Comparison of ENCODE assay signal across 8 mouse cellular contexts in the genomic region with DNA sequence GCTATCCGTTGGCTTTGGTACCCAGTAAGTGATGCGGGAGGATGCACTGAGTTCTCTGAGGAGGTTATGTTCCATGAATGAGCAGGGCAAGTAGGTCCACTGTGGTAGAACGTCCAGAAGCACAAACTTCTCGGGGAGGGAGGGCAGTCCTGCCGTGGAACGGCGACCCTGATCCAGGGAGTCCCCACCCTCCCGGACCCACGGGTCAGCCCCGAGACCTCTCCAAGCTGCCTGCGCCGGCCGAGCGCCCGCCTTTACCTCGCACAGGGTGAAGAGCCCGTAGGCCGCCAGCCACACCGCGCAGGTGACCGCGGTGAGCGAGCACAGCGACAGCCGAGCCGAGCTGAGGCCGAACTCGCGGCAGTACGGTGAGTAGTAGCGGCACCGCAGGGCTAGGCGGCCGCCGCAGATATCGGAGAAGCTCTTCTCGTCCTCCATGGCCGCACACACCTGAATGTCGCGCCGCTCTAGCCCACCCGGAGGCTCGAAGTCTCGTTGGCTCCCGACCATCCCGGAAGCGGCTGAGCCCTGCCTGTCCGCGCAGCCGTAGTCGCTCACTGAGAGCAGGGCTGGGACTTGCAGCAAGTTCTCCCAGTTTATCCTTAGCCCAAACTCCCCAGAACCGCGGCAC. TPM values are rescaled to one million over a fixed set of nuclear protein-coding genes. Genes with fewer than 3 reads are reported as not detected.
A peak's percentile ranks its signal among the peaks of the same experiment; 100 is the strongest.
DNase-seq lines count a peak whose midpoint lies in the region; ATAC-seq and TF ChIP-seq lines count a peak whose summit lies in the region.

Gene Pigh, minus strand, starts transcription at position 470 of the 631 bp plus-strand sequence.

- H3K36me3 ChIP-seq in heart, embryonic 14.5 days (ENCODE audit: control insufficient read depth, insufficient read depth, low read length) = peaks cover 9% of the 10 kb centered on the region; the same call in 1 of the 2 replicates
- no peaks in the 10 kb centered on the region for H3K36me3 ChIP-seq in liver, embryonic 14.5 days (replicated peaks; ENCODE audit: control insufficient read depth, insufficient read depth, low read depth)
- no peaks in the 10 kb centered on the region for H3K36me3 ChIP-seq in neural tube, embryonic 11.5 days (ENCODE audit: control insufficient read depth, insufficient read depth, low read length)
- no peaks in the 10 kb centered on the region for H3K36me3 ChIP-seq in stomach, postnatal 0 days (ENCODE audit: control insufficient read depth, insufficient read depth, low read length)

- peak within 1 kb of the TSS; percentile 89 for H3K9ac ChIP-seq in heart, embryonic 14.5 days (ENCODE audit: low read length)
- H3K9ac ChIP-seq in liver, embryonic 14.5 days (replicated peaks) = peak within 1 kb of the TSS; percentile 75
- peak within 1 kb of the TSS; percentile 92 for H3K9ac ChIP-seq in neural tube, embryonic 11.5 days (ENCODE audit: low read length)
- peak within 1 kb of the TSS; percentile 85 for H3K9ac ChIP-seq in stomach, postnatal 0 days (ENCODE audit: low read length)

- H3K4me2 ChIP-seq in heart, embryonic 14.5 days (ENCODE audit: low read length) = peak within 1 kb of the TSS; percentile 85
- peak within 1 kb of the TSS; percentile 76 for H3K4me2 ChIP-seq in liver, embryonic 14.5 days (ENCODE audit: low read depth)
- H3K4me2 ChIP-seq in neural tube, embryonic 11.5 days (ENCODE audit: low read depth) = peak within 1 kb of the TSS; percentile 61
- peak within 1 kb of the TSS; percentile 56 for H3K4me2 ChIP-seq in stomach, postnatal 0 days (replicated peaks; ENCODE audit: low read depth)

- DNase-seq in c-Kit-negative CD71-positive TER-119-positive erythroid progenitor cells, embryonic 14.5 days (ENCODE audit: low read depth, low spot score) = peak; percentile 68
- DNase-seq in fibroblast of lung, adult 2 months (ENCODE audit: low read depth) = peak; percentile 54
- peak; percentile 89 to 94 for DNase-seq in kidney, postnatal 25 days
- DNase-seq in liver, embryonic 14.5 days (ENCODE audit: low read depth in 3 of 3, low spot score in 3 of 3) = peak; percentile 75 to 77 (median 75)
- DNase-seq in neural tube, embryonic 11.5 days (ENCODE audit: low spot score) = peak; percentile 91
- peak; percentile 93 for DNase-seq in stomach, postnatal 0 days (ENCODE audit: low spot score)

- peak; percentile 96 for ATAC-seq in CD4-positive, CD25-positive, alpha-beta regulatory T cell, adult 4 months
- peak; percentile 86 for ATAC-seq in heart, embryonic 14.5 days (ENCODE audit: insufficient number of reproducible peaks, insufficient read depth, low FRiP score, low read depth)
- ATAC-seq in liver, embryonic 14.5 days (ENCODE audit: insufficient read depth) = peak; percentile 95
- ATAC-seq in neural tube, embryonic 11.5 days (ENCODE audit: insufficient read depth, low FRiP score, low TSS enrichment) = peak; percentile 93
- ATAC-seq in stomach, postnatal 0 days (ENCODE audit: low FRiP score, low TSS enrichment) = peak; percentile 88

- TF ChIP-seq CTCF in liver, embryonic 14.5 days (IDR thresholded peaks at IDR 0.05; ENCODE audit: low read depth) = no peak
- no peak for TF ChIP-seq CTCF in stomach, postnatal 0 days (IDR thresholded peaks at IDR 0.05; ENCODE audit: low read depth)

- H3K9me3 ChIP-seq in heart, embryonic 14.5 days (ENCODE audit: control insufficient read depth, low read length) = no peaks in the 10 kb centered on the region
- no peaks in the 10 kb centered on the region for H3K9me3 ChIP-seq in liver, embryonic 14.5 days (ENCODE audit: control insufficient read depth, low read length)
- H3K9me3 ChIP-seq in neural tube, embryonic 11.5 days (ENCODE audit: control insufficient read depth, low read length) = no peaks in the 10 kb centered on the region
- no peaks in the 10 kb centered on the region for H3K9me3 ChIP-seq in stomach, postnatal 0 days (ENCODE audit: control insufficient read depth, low read length)

- H3K27me3 ChIP-seq in heart, embryonic 14.5 days (ENCODE audit: control insufficient read depth, insufficient read depth, low read length) = no peaks in the 10 kb centered on the region
- H3K27me3 ChIP-seq in liver, embryonic 14.5 days (ENCODE audit: control insufficient read depth, insufficient read depth, low read length) = no peaks in the 10 kb centered on the region
- H3K27me3 ChIP-seq in neural tube, embryonic 11.5 days (ENCODE audit: control insufficient read depth, insufficient read depth, low read length) = no peaks in the 10 kb centered on the region
- no peaks in the 10 kb centered on the region for H3K27me3 ChIP-seq in stomach, postnatal 0 days (ENCODE audit: control insufficient read depth, insufficient read depth, low read length)

- H3K4me1 ChIP-seq in heart, embryonic 14.5 days (ENCODE audit: control insufficient read depth in 2 of 2, insufficient read depth in 2 of 2, low read length in 2 of 2) = peaks cover 0 to 2% of the 10 kb centered on the region in 2 experiments; a peak in 1 of 4 replicates
- peaks cover 0 to 3% of the 10 kb centered on the region in 2 experiments; a peak in 2 of 4 replicates for H3K4me1 ChIP-seq in liver, embryonic 14.5 days (replicated peaks; ENCODE audit: control insufficient read depth in 2 of 2, insufficient read depth in 2 of 2, low read length in 1 of 2)
- H3K4me1 ChIP-seq in neural tube, embryonic 11.5 days (ENCODE audit: control insufficient read depth, insufficient read depth, low read length) = no peaks in the 10 kb centered on the region
- no peaks in the 10 kb centered on the region for H3K4me1 ChIP-seq in stomach, postnatal 0 days (replicated peaks; ENCODE audit: control insufficient read depth, insufficient read depth)

- H3K27ac ChIP-seq in heart, embryonic 14.5 days (replicated peaks in 1 of 2; ENCODE audit: control insufficient read depth in 1 of 2, insufficient read depth in 1 of 2, low read depth in 2 of 2, low read length in 2 of 2) = no peak within 1 kb of the TSS
- H3K27ac ChIP-seq in liver, embryonic 14.5 days = no peak within 1 kb of the TSS
- H3K27ac ChIP-seq in neural tube, embryonic 11.5 days (ENCODE audit: low read depth, low read length) = no peak within 1 kb of the TSS
- H3K27ac ChIP-seq in stomach, postnatal 0 days (replicated peaks) = peak within 1 kb of the TSS; percentile 81

- peak within 1 kb of the TSS; percentile 91 to 98 for H3K4me3 ChIP-seq in heart, embryonic 14.5 days (ENCODE audit: control insufficient read depth in 1 of 2, insufficient read depth in 1 of 2, low read depth in 1 of 2, low read length in 2 of 2)
- H3K4me3 ChIP-seq in liver, embryonic 14.5 days (ENCODE audit: insufficient read depth in 1 of 2, low read depth in 2 of 2, low read length in 2 of 2) = peak within 1 kb of the TSS; percentile 67 to 81
- H3K4me3 ChIP-seq in neural tube, embryonic 11.5 days (ENCODE audit: low read depth, low read length) = peak within 1 kb of the TSS; percentile 95
- peak within 1 kb of the TSS; percentile 69 for H3K4me3 ChIP-seq in stomach, postnatal 0 days (ENCODE audit: low read depth, low read length)

- TF ChIP-seq EP300 in liver, embryonic 14.5 days (IDR thresholded peaks at IDR 0.05; ENCODE audit: low read depth) = no peak
- TF ChIP-seq EP300 in stomach, postnatal 0 days (optimal IDR thresholded peaks at IDR 0.05) = no peak

- under 1% methylated on average over 52 of the region's 53 CpGs for WGBS in heart, embryonic 14.5 days
- WGBS in liver, embryonic 14.5 days (ENCODE audit: insufficient replicate concordance) = under 1% methylated on average over 53 of the region's 53 CpGs
- under 1% methylated on average over 47 of the region's 53 CpGs for WGBS in neural tube, embryonic 11.5 days
- whole genome bisulfite sequencing in stomach, postnatal 0 days = under 1% methylated on average over 36 of the region's 53 CpGs

RNA-seq across cellular contexts. Expression of gene Pigh, which starts in this region (rescaled TPM):
- 10 to 100 TPM; 31.8 to 35.7 TPM for polyA plus RNA-seq in CD4-positive, CD25-positive, alpha-beta regulatory T cell, adult 4 months (2017; shearing (Covaris generic))
- polyA plus RNA-seq in heart, embryonic 14.5 days (2014; fragmentation: Nextera tagmentation; extraction: Ambion mirVana) = 14.3 and 14.8 TPM in 2 replicates
- polyA plus RNA-seq in liver, embryonic 14.5 days (2012; rRNA removed) = 3.1 and 5.8 TPM in 2 replicates
- 5.2 and 5.5 TPM in 2 replicates for polyA plus RNA-seq in liver, embryonic 14.5 days (2014; fragmentation: Nextera tagmentation; extraction: Ambion mirVana)
- 25.5 and 26.5 TPM in 2 replicates for polyA plus RNA-seq in neural tube, embryonic 11.5 days (2014; fragmentation: Nextera tagmentation; extraction: Ambion mirVana)
- polyA plus RNA-seq in stomach, postnatal 0 days (2015; fragmentation: Nextera tagmentation; extraction: Ambion mirVana) = 18.8 and 20.3 TPM in 2 replicates
